Mouse (Mus musculus) frontal cortex, postnatal 25 days (tissue): ENCODE measurements around the gene Noxred1.
A peak's percentile ranks its signal among the peaks of the same experiment; 100 is the strongest.
"Not testable (repeated sequence)": the region's sequence is repeated elsewhere in the genome, so short reads cannot be mapped to it uniquely, and the experiment has no call there.

ENCODE experiments used
- DNase-seq, 2 experiments: peaks; one replicate each; pipeline ENCODE4 v3.0.0; 2022; ENCODE audit warnings: low spot score in 2 of 2

Noxred1 gene

DNA sequence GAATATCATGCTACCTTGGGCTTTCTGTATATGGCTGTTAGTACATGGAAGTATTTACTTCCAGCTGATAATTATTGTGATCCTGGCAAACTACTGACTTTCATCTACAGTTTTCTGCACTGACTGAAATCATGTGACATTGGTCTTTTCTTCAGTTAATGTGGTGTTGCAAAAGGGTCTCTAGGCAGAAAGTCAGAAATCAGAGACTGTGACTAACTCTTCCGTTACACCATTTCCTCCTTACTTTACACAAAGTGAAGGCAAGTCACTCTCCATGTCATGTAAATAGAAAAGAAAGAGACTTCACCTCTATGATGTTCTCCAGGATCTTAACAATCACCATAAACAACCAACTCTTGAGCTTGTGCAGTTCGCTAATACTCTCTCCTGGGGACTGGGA is 8.9 kb downstream of the Noxred1 start:
- no peak for DNase-seq

DNA sequence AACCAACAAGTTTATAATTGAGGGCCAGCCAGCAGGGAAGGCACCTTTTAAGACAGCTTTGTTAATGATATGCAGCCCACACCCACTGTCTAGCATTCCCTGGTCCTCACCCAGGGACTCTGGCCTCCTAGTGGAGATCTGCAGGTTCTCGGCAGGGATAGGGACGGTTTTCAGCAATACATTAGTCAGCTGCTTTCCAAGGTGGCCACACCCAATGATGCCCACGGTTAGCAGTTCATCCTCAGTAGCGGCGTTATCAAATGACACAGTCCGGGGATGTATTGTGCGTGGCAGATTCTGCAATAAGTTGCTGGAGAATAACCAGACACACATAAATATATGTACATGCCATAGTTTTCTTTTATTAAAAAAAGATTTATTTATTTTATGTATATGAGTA is 11.7 kb downstream of the Noxred1 start:
- no peak for DNase-seq

DNA sequence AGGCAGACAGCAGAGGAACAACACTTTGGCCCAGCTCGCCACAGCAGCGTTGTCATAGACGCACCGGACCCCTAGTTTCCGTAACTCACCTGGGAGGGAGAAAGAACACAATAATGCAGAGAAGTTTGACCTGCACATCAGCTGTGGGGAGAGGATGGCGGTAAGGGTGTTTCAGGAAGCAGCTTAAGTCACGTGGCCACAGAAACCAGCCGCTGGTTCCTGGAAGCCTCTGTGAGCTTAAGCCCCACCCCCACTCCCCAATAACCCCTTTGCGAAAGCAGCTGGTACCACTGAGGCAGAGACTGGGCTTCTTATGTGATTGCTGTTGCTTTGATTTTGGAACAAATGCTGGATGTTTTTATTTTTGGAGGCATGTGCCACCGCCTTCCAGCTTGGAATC is 13.6 kb downstream of the Noxred1 start:
- no peak for DNase-seq

DNA sequence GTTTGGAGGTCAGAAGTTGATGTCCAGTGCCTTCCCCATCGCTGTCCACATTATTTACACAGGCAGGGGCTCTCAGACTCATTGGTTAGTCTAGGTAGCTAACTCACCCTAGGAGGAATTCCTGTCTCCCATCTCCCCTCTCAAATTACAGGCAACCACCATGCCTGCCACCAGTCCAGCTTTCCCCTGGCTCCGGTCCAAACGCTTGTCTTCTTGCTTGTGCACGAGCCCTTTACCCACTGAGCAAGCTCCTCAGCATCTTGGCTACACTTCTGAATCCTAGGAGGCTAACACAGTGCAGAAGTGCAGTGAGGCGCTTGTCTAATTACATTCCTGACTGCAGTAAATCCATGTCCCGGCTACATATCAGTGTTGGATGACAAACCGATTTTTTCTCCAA is 19.2 kb downstream of the Noxred1 start:
- DNase-seq: no peak

DNA sequence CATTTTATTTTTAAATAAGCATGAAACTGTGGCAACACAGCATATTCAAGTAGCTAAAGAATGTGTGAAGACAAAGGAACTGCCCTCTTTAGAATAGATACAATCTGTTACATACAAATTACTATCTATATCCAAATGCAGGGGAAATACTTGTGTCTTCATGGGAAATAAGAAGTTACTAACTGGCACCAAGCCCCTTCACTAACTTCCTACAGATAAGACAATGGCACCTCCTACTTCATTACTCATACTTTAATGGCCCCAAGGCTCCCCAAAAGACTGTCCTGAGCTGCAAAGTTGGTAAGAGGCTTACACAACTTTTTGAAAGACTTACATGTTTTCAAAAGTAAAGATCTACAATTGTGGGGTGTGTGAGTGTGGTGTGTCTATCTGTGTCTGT is 20.9 kb downstream of the Noxred1 start:
- no peak for DNase-seq

DNA sequence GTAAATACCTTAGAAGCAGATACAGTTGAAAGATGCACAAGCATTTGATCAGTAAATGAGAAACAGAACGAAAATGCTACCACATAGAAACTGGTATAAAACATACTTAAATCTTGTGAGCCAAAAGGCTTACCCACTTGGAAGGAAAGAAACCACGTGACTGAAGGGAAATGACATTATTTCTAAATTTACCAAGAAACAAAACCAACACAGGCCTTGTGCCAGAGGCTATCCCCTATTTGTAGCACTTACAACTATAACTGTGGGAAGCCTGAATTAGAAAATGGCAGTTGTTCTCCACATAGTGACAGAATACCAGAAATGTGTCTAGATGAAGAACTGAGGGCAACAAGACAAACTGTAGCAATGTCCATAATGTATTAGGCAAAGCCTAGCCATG is 22.5 kb downstream of the Noxred1 start:
- no peak for DNase-seq

DNA sequence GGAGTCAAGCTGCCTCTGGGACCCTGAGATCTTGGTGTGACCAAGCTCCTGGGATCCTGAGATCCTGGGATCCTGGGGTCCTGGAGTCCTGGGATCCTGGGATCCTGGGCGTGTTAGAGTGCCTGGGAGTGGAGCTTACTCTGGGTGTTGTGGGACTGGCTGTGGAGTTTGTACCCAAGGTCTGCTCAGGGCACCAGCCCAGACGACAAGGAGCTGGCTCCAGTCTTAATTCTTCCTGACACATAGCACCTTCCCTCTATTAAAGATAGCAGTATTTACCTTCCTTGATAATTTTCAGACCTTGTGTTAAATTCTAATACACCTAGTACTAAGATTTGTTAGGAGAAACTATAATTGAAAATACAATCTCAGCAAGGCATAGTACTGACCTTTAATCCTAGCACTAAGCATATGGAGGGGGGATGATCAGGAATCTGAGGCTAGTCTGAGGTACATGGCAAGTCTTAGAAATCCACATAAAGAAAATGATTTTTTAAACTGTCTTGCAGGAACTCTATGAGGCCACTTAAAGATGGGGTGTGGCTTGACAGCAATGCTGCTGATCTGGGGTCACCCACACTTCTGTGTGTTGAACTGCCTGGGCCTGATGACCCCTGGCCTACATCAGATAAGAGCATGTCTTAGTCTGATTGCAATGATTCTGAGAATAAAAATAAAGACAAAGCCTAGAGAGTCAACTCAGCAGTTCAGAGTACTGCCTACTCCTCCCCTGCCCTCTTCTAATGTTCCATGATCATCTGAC is 25.5 kb downstream of the Noxred1 start:
- no peak for DNase-seq

DNA sequence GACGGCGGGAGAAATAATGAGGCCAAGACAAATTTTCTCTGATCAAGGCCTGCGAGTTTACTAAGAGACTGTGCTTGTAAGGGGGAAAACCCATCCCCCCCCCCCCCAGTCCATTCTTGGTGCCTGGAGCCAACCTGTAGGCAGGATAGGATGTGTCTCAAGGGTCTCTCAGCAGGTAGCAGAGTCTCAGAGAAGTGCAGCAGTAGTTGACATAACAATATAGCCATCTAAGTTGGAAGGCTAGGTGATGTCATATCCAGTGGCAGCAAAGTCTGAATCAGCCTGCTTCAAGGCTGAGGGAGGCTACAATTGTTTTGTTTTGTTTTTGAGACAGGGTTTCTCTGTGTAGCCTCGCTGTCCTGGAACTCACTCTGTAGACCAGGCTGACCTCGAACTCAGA is 32.7 kb downstream of the Noxred1 start:
- not testable (repeated sequence) for DNase-seq

DNA sequence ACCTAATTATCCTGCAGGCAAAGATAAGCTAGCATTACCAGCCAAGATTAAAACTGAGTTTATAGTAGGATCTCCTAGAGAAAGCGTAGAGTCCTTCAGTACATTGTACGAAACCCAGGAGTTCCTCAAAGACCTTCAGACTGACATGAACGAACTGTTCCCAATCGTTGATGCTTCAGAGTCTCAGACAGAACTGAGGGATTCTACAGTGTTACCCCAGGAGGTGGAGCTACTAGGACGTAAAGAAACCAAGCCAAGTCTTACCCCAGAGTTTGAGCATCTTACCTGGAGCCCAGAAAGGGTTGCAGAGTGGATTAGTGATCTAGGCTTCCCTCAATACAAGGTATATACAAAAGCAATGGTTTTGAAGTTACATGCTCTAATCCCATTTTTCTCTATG is 36.8 kb downstream of the Noxred1 start:
- no peak for DNase-seq

DNA sequence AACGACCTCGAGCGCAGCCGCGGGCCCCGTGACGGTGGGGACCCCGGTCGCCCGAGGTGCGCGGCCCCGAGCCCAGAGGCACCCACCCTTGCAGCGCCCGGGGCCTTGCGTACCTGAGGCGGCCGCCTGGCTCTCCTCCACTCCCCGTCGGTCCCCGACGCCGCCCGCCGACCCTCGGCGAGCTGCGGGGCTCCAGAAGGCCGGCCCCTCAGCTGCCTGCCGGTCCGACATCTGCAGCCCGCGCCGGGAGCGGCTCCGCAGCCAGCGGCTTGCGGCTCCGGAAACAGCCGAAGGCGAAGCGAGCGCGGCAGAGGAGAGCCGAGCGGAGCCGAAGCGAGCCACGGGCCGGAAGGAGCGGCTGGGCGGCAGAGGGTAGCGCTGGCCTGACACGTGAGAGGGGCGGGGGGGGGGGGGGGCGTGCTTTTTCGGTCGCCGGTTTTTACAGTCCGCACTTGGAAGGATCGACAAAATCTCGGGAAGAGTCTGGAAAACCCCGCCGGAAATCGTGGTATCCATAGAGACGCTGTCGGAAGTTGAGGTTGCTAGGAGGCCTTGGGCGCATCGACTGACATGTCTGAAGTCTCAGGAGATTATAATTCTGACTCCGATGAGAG is 38.5 kb downstream of the Noxred1 start, which contains the start of gene Tmed8:
Gene Tmed8 (minus strand): TSS at position 482 of the 614 bp plus-strand sequence.
- peak; percentile 47 to 52 for DNase-seq

DNA sequence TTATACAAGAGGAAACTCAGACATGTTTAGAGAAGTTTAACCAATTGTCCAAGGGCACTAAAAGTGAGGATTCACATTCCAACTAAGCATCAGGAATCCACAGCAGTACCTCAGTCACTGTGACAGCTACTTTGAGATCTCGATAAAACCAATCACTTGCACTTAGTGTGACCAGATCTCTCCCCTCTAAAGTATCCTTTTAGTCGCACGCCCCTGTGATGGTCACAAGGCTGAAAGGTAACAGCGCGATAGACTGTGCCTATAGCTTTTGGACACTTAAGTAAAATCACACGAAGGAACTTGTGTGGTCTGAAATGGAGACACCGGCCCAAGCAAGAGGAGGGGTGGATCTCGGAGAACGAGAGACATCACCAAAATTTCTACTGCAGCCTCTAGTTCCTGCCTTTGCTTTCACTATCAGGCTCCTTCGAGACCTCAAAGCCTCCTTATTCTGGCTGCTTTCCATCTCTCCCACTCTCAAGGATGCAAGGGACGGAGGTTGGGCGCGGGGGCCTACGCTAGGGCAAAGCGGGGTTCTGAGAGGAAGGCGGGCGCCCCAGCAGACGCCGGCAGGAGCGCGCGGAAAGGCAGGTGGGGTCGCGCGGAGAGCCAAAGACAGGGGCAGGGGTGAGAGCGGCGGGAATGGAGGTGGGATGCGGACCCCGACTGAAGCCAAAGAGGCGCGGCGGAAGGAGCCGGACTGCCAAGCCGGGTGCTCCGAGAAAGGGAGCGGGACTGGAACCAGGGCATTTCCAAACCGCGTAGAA is 39.1 kb downstream of the Noxred1 start, which contains the start of gene Samd15:
Gene Samd15 (plus strand): TSS at position 518 of the 767 bp plus-strand sequence.
- peak in 1 of 2 experiments; percentile 18 for DNase-seq

DNA sequence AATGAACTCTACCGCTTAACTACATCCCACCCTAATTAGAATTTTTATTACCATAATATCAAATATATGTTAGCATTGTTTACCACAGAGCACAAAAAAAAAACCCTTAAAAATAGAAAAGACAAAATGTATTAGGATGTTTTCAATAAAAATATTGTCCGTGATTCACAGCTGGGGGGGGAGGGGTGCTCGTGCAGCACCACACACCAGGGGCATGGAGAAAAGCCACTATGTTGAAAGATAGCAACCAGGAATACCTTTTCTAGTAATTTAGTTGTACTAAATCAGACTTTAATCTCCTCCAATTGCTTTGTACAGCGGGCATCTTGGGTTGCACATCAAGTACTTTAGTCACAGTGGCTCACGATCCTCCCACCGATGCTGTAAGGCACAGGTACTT is 39.7 kb downstream of the Noxred1 start:
- no peak for DNase-seq

DNA sequence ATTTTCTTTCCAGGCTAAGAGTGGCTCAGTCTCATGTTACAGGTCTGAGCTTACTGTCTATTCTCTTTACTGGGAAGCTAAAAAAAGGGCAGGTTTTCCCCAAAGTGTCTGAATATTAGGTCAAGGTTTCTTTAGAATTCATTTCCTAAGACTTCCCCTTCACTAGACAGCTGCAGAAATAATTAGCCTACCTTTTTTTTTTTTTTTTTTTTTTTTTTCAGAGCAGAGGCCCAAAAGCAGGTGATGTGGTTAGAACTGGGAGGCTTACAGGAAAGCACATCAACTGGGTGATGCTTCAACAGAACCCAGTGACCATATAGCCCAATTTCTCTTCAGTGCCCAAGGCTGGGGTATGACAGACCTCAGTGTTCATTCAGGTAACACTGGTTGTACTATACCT is 42.2 kb downstream of the Noxred1 start:
- DNase-seq: no peak

DNA sequence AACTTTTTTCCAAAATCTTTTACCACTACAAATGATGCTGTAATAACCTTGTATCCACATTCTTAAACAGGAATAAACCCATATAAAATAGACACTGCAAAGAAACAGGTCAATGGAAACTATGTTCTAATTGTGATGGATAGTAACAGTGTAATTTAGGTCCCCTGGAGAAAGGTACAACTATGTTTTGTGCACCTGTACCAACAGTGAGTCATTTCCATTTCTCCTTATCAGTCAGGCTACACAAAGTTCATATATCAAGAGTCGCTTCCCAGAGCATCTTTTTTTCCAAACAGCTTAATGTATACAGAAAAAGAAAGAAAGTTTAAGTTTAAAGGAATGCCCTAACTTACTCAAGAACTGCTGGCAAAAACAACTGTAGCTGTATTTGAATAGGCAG is 43.5 kb downstream of the Noxred1 start:
- DNase-seq: no peak

DNA sequence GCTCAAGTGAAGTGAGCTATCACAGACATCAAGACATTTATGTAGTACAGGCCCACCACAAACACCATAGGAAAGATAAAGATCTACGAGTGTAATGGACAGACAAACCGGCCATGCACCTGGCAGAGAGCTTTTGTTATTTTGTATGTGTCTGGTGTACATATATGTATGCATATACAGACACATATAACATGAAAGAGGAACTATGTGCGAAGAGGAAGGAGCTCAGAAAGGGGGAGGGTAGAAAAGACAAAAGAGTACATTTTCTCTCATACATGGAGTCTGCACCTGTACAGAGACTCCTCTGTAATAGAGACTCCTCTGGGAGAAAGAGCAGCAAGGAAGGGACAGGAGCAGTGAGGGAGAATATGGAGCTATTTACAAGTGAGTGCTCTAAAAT is 45.5 kb downstream of the Noxred1 start:
- DNase-seq: no peak

DNA sequence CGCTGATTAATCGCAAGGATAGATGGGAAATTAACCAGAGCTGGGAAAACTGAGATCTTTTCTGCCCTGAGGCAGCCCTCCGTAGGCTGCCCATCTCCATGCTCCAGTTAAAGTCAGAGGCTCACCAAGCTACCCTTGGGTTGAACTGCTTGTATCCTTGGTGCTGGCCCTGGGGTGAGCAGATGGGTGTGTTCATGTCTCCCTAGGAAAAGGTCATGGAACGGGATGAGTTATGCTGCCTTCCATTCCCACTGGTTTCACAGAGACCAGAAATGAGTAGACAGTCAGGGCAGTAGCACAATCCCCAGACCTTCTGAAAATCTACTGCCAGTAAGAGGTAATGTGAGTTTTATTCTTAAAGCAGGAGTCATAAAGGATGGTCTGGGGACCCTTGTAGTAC is 60.9 kb downstream of the Noxred1 start:
- no peak for DNase-seq

DNA sequence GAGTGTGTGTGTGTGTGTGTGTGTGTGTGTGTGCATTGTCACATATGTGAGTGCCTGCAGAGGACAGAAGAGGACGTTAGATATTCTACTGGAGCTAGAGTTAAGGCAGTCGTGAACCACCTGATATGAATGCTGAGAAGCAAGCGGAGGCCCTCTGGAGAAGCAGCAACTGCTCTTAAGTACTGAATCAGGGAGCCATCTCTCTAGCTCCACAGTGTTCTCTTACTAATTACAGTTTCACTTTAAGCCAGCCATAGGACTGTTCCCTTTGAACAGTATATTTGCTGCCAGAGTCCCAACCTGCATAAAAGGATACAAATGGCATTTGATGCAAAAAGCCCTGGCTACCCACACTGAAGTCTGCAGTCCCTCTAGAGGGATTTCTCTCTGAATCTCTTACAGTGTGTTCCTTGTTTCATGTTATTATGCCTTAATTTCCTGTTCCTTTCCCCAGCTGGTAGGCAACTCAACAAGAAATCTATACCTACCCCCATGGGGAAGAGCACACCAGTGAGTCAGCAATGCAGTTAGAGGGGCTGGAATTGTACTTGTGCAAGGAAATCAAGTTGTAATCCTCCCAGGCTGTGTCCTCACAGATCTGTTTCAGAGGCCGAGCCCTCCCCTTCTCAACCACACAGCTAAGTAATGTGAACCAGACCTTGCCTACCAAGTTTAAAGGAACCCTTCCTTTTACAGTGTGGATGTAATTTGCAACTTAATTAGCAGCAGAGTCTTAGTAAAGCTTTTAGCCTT is 63.2 kb downstream of the Noxred1 start:
- no peak for DNase-seq
